Mouse (Mus musculus) left cerebral cortex, postnatal 25 days (tissue): Measurements from ENCODE around the gene Icos. TPM values are rescaled to one million over a fixed set of nuclear protein-coding genes. Genes with fewer than 3 reads are reported as not detected.

Experiments used
- DNase-seq, 2 experiments: peaks; one replicate each; pipeline ENCODE4 v3.0.0; 2022; ENCODE audit warnings: low spot score in 2 of 2, mixed read lengths in 1 of 2
- intact Hi-C: fragments of 180-260 bp; cut with DNase I; formaldehyde crosslinking; loops from one replicate; pipeline ENCODE4 v1.15.1; 2025
- total RNA-seq, 2 experiments: library from RNA; stranded (reverse); gene quantifications; 2 replicates each; pipeline ENCODE4 v1.2.3; 2021

Gene Icos
- under 1 TPM in 1 of 2 experiments, not detected in 1; 0.14 TPM for total RNA-seq

DNA sequence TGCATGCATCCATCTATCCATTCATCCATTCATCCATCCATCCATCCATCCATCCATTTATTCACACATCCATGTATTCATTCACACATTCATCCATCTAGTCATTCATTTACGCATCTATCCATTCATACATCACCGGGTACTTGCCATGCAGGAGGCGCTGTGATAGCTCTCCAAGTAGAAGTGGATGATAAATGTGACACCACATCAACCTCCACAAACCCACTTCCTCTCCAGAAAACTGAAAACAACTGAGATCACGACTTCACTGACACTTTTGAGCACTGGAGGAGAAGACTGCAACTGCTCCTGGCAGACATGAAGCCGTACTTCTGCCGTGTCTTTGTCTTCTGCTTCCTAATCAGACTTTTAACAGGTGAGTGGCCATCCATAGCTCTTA lies at the start of gene Icos:
TSS of gene Icos (plus strand) at position 287 of the 400 bp plus-strand sequence.
- intact Hi-C loops: no loop called here
- DNase-seq: no peak

- intact Hi-C loops: no loop called here
- no peak for DNase-seq
Measured at GRCm38 (mm10) chr1:60929036-60929435, 48.7 kb upstream of the Icos start.

DNA sequence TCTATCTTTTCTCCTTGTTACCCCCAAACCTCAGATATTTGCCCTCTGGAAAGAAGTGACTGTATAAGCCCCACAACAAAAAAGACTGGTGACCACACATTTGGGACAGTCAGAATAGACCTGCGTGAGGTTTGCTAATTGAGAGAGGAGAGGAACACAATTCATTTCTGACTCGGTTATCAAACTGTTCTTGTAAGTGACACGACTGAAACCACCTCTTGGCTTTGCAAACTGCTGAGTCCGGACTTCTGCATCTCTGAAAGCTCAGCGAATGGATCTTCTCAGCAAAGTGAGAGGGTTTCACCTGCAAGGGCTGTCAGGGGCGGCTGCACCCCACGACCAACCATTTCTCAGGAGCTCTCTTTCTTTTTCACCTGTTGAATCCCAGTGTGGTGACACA lies 47.3 kb upstream of the Icos start:
- DNase-seq: no peak
- intact Hi-C loops: no loop called here

- DNase-seq: peak in 1 of 2 experiments; percentile 24
- intact Hi-C loops: no loop called here
Measured at GRCm38 (mm10) chr1:60935968-60936581, 41.7 kb upstream of the Icos start.

DNA sequence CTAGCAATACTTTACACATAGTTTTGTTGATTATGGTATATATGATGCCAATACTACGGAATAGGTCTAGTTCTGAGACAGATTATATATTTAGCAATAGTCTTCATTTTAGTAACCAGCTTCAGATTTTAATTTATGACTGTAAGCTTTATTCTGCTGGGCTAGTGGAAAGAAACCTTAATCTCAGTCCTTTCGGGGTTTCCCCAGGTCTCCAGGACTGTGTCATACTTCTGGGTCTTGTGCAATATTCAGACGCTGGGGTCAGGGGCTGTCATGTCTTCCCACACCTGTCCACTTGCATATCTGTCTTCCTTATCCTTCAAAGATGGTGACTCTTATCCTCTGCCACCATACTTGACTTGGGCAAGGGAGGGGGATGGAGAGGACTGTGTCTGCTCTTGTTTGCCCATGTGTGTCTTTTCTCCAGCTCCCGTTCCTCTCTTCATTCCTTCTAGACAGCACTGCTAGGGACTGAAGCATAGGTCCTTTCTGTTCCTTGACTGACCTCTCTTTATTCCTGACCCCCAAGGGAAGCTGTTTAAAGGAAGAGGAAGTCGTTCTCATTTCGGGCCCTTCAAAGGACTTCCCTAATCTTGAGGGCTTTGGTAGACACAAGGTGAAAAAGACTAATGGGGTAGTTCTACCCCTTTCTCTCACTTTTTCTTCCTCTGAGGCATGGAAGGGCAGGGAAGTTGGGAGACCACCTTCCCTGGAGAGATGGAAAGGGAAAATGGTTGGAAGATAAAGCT lies 40.6 kb upstream of the Icos start:
- no peak for DNase-seq
- intact Hi-C loops: no loop called here

- no peak for DNase-seq
- intact Hi-C loops: no loop called here
Measured at GRCm38 (mm10) chr1:60938256-60938655, 39.5 kb upstream of the Icos start.

DNA sequence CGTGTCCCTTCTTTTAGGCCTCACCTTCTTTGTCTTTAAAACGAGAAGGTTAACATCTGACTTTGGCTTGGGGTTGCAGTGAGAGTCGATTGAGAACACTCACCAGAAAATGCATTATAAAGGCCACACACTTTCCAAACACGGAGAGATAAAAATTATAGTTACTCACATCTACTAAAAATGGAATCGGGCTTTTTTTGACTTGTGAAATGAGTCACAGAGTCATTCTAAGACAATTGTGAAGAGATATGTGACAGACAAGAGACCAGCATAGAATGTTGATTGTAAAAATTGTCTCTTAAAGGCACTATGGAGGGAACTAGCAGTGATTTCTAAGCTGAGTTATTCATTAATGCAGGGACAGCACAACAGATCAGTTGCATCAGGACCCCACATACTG lies 38.8 kb upstream of the Icos start:
- DNase-seq: peak in 1 of 2 experiments; percentile 59
- intact Hi-C loops: no loop called here

- intact Hi-C loops: no loop called here
- no peak for DNase-seq
Measured at GRCm38 (mm10) chr1:60940023-60940422, 37.7 kb upstream of the Icos start.

- intact Hi-C loops: no loop called here
Measured at GRCm38 (mm10) chr1:60940620-60941019, 37.1 kb upstream of the Icos start.

DNA sequence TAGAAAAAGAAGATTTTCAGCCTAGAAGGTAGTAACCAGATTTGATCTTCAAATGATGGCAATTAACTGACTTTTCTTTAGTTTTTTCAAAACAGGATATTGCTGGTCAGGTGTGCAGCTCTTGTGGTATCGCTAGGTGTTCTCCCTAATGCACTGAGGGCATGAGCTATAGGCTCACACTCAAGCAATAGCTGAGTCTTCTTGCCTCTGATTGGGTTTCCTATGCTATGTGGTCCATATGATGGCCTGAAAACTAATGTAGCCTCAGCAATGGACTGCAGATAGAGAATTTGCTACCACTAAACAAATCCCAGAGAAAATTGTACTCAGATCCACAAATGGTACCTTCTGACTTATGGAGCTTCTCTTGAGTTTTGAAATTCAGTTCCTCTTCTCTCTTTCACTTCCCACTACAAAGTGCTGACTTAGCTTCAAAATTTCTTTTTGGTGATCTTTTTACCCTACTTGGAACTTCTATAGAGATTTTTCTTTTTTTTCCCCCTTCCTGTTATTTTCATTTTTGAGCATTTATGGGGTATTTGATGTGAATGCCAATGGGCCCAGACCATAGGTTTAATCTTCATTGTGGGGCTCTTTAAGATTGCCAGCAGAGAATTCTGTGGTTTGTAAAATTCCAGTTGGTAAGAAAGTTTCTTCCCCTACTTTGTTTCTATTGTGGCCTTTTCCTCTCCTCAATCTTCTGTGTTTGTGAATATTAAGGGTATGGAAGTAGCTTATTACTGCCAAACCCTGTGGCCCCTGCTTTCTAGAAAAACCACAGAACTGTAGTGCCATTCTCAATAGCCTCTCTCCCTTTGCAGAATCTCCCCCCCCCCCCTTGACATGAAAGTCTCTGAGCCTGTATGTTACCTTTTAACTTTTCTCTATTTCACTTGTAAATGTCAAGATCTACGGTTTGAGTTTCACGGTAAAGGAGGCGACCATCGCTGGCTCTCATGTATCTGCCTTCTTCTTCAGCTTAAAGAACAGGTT lies 36.4 kb upstream of the Icos start:
- no peak for DNase-seq
- intact Hi-C loops: no loop called here

More at GRCm38 (mm10) chr1:60940620-60941019, 37.1 kb upstream of the Icos start:
- no peak for DNase-seq

DNA sequence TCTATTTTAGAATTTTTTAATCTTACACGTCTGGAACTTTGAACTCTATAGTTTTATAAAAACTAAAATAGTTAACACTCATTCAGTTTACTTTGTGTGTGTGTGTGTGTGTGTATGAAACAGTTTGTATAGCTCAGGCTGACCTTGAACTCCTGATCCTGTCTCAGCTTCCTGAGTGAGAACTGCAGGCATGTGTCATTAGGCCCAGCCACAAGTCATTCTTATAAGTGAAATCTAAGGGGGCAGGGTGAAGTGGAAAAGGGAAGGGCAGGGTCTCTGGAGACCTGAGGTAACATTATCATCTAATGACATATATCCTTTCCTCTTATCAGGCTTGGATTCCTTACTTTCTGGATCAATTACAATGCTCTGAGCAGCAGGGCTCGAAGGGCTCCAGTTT lies 34.8 kb upstream of the Icos start:
- no peak for DNase-seq
- intact Hi-C loops: no loop called here

DNA sequence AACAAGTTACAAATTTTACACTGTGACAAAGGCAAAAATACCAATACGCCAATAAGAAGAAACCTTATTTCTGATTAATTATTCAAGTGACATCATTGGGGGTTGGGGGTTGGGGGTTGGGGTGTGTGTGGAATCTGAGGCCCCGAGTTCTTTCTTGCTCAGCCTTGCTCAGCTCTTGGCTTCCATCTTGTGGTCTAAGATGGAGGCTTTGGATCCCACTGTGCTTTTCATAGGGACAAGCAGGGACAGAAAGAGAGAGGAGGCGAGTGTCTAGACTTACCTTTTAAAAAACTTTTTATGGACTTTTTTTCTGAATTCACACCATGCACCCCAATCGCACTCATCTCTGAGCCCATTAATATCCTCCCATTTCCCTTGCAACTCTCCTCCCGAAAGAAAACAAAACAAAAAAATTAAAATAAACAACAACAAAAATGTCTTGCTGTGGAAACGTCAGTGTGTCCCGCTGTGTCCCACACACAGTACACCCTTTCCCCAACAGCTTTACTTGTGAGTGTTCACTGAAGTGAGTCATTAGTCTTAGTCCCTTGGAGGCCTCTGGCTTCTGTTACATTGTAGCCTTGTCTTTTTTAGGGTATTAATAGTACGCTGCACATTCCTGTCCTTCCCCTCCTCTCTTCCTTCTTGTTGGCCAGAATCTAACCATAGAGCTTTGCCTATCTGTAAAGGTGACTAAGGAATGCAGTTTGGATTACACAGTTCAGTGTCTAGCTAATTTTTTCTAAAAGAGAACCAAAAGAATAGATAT lies 31.9 kb upstream of the Icos start:
- intact Hi-C loops: no loop called here
- no peak for DNase-seq

GRCm38 (mm10) chr1:60948112-60948511 lies 29.6 kb upstream of the Icos start:
- DNase-seq: no peak
- intact Hi-C loops: no loop called here

DNA sequence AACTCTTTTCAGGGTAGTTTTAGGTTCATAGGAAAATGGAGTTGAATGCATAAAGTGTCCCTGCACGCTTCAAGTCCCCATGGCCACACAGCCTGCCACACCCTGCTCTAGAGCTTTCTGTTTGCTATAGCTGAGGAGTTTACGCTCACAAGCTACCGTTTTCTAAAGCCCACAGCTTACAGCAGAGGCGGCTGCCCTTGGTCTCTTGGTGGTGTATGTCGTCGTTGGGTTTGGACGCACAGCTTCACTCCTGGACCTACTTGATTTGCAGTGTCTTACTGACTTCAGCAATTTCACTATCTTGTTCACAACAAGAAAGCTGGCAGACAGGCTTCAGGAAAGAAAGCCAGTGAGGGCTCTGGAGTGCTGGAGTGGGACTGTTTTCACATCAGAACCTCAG lies 24.8 kb upstream of the Icos start:
- intact Hi-C loops: loop anchor here (2.0 kb wide), 1 partner anchor 84 kb away; no protein-coding TSS in a partner anchor
- DNase-seq: no peak

GRCm38 (mm10) chr1:60953686-60954085 lies 24.0 kb upstream of the Icos start:
- intact Hi-C loops: loop anchor here (2.0 kb wide), 1 partner anchor 85 kb away; no protein-coding TSS in a partner anchor
- DNase-seq: no peak

- no peak for DNase-seq
Measured at GRCm38 (mm10) chr1:60954759-60955158, 23.0 kb upstream of the Icos start.

GRCm38 (mm10) chr1:60955186-60955585 lies 22.5 kb upstream of the Icos start:
- intact Hi-C loops: no loop called here
- no peak for DNase-seq

More at GRCm38 (mm10) chr1:60954759-60955158, 23.0 kb upstream of the Icos start:
- intact Hi-C loops: no loop called here

DNA sequence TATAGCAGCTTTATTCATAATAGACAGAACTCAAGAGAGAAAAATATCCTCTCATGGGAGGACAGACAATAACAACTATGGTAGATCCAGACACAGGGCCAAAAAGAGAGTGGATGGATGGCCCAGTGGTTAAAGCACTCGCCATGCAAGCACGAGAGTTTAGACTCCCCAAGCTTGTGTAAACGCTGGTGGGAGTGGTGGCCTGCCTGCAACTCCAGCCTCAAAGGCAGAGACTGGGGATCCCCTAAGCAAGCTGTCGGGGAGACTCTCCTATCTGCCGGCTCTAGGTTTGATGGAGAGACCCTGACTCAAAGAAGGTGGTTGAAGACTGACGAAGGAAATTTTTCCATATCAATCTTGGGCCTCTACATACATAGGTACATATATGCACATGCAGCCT lies 21.5 kb upstream of the Icos start:
- intact Hi-C loops: no loop called here
- DNase-seq: no peak

DNA sequence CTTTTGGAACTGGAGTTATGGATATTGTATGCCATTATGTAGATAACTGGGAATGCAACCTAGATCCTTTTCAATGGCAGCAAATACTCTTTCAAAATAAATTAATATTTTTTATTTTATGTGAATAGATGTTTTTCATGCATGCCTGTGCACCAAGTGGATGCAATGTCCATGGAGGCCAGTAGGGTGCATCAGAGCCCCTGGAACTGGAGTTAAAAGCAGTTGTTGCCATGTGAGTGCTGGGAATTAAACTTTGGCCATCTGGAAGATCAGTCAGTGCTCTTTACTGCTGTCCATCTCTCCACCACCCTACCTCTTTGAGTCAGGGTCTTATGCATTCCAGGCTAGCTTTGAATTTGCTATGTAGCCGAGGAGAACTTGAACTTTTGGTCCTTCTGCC lies 19.4 kb upstream of the Icos start:
- intact Hi-C loops: no loop called here
- no peak for DNase-seq
